Mouse (Mus musculus): ENCODE data around the gene 1700025G04Rik. TPM values are rescaled to one million over a fixed set of nuclear protein-coding genes. Genes with fewer than 3 reads are reported as not detected.

1700025G04Rik gene
- polyA plus RNA-seq, 1 experiment from 2014 or later, result 28.6 TPM

GRCm38 (mm10) chr1:151955866-151956265, 134.1 kb downstream of the 1700025G04Rik start:
- ATAC-seq (ENCODE audit: insufficient number of reproducible peaks, insufficient read depth, low FRiP score, low read depth), result no peak
- Histone ChIP-seq H3K27ac (ENCODE audit: low read length) (no peak overlapping the region), H3K4me2 (replicated peaks; ENCODE audit: low read depth, low read length) (no peak overlapping the region), H3K4me3 (ENCODE audit: low read depth, low read length) (no peak overlapping the region), H3K27me3 (ENCODE audit: control insufficient read depth, insufficient read depth, low read length) (no peaks in the 10 kb centered on the region), H3K9me3 (ENCODE audit: control insufficient read depth, low read depth, low read length) (peaks cover 4% of the 10 kb centered on the region; the same call in 1 of the 2 replicates), H3K9ac (replicated peaks; ENCODE audit: low read depth, low read length) (no peak overlapping the region), H3K4me1 (ENCODE audit: control insufficient read depth, insufficient read depth, low read length) (peaks cover 15% of the 10 kb centered on the region; the same call in 1 of the 2 replicates), H3K36me3 (ENCODE audit: control insufficient read depth, insufficient read depth, low read length) (no peaks in the 10 kb centered on the region)
- WGBS, result 43% methylated on average over 5 of the region's 5 CpGs

GRCm38 (mm10) chr1:151953563-151953962, 136.4 kb downstream of the 1700025G04Rik start:
- H3K4me1 ChIP-seq (ENCODE audit: control insufficient read depth, insufficient read depth, low read length), result peaks cover 15% of the 10 kb centered on the region; the same call in 1 of the 2 replicates
- no peaks in the 10 kb centered on the region for H3K36me3 ChIP-seq (ENCODE audit: control insufficient read depth, insufficient read depth, low read length)
- no peak overlapping the region for H3K4me2 ChIP-seq (replicated peaks; ENCODE audit: low read depth, low read length)
- 36% methylated on average over 6 of the region's 7 CpGs for WGBS
- H3K27me3 ChIP-seq (ENCODE audit: control insufficient read depth, insufficient read depth, low read length), result no peaks in the 10 kb centered on the region
- ATAC-seq (ENCODE audit: insufficient number of reproducible peaks, insufficient read depth, low FRiP score, low read depth), result peak; percentile 14; the same call in 1 of the 2 replicates
- no peak overlapping the region for H3K9ac ChIP-seq (replicated peaks; ENCODE audit: low read depth, low read length)
- H3K4me3 ChIP-seq (ENCODE audit: low read depth, low read length), result no peak overlapping the region
- no peak overlapping the region for H3K27ac ChIP-seq (ENCODE audit: low read length)
- no peaks in the 10 kb centered on the region for H3K9me3 ChIP-seq (ENCODE audit: control insufficient read depth, low read depth, low read length)

- Histone ChIP-seq H3K4me2 (replicated peaks; ENCODE audit: low read depth, low read length) (no peak overlapping the region), H3K27me3 (ENCODE audit: control insufficient read depth, insufficient read depth, low read length) (no peaks in the 10 kb centered on the region), H3K4me3 (ENCODE audit: low read depth, low read length) (no peak overlapping the region), H3K36me3 (ENCODE audit: control insufficient read depth, insufficient read depth, low read length) (no peaks in the 10 kb centered on the region), H3K27ac (ENCODE audit: low read length) (no peak overlapping the region), H3K4me1 (ENCODE audit: control insufficient read depth, insufficient read depth, low read length) (peaks cover 20% of the 10 kb centered on the region; the same call in 1 of the 2 replicates), H3K9me3 (ENCODE audit: control insufficient read depth, low read depth, low read length) (no peaks in the 10 kb centered on the region), H3K9ac (replicated peaks; ENCODE audit: low read depth, low read length) (no peak overlapping the region)
- 69% methylated on average over 3 of the region's 3 CpGs for WGBS
- ATAC-seq (ENCODE audit: insufficient number of reproducible peaks, insufficient read depth, low FRiP score, low read depth), result no peak
These were observed 141.9 kb downstream of the 1700025G04Rik start for GRCm38 (mm10) chr1:151948065-151948464.

GRCm38 (mm10) chr1:151947571-151947970, 142.4 kb downstream of the 1700025G04Rik start:
- no peak overlapping the region for H3K9ac ChIP-seq (replicated peaks; ENCODE audit: low read depth, low read length)
- H3K4me2 ChIP-seq (replicated peaks; ENCODE audit: low read depth, low read length), result no peak overlapping the region
- no peaks in the 10 kb centered on the region for H3K36me3 ChIP-seq (ENCODE audit: control insufficient read depth, insufficient read depth, low read length)
- H3K4me3 ChIP-seq (ENCODE audit: low read depth, low read length), result no peak overlapping the region
- WGBS, result 35% methylated on average over 4 of the region's 4 CpGs
- H3K27ac ChIP-seq (ENCODE audit: low read length), result no peak overlapping the region
- no peak for ATAC-seq (ENCODE audit: insufficient number of reproducible peaks, insufficient read depth, low FRiP score, low read depth)
- no peaks in the 10 kb centered on the region for H3K9me3 ChIP-seq (ENCODE audit: control insufficient read depth, low read depth, low read length)
- no peaks in the 10 kb centered on the region for H3K27me3 ChIP-seq (ENCODE audit: control insufficient read depth, insufficient read depth, low read length)
- H3K4me1 ChIP-seq (ENCODE audit: control insufficient read depth, insufficient read depth, low read length), result peaks cover 15% of the 10 kb centered on the region; the same call in 1 of the 2 replicates

- H3K9me3 ChIP-seq (ENCODE audit: control insufficient read depth, low read depth, low read length), result no peaks in the 10 kb centered on the region
- WGBS, result 52% methylated on average over 10 of the region's 10 CpGs
- peaks cover 13% of the 10 kb centered on the region; the same call in 1 of the 2 replicates for H3K4me1 ChIP-seq (ENCODE audit: control insufficient read depth, insufficient read depth, low read length)
- H3K36me3 ChIP-seq (ENCODE audit: control insufficient read depth, insufficient read depth, low read length), result no peaks in the 10 kb centered on the region
- no peak overlapping the region for H3K4me2 ChIP-seq (replicated peaks; ENCODE audit: low read depth, low read length)
- no peak overlapping the region for H3K4me3 ChIP-seq (ENCODE audit: low read depth, low read length)
- H3K27ac ChIP-seq (ENCODE audit: low read length), result no peak overlapping the region
- no peak overlapping the region for H3K9ac ChIP-seq (replicated peaks; ENCODE audit: low read depth, low read length)
- H3K27me3 ChIP-seq (ENCODE audit: control insufficient read depth, insufficient read depth, low read length), result no peaks in the 10 kb centered on the region
- ATAC-seq (ENCODE audit: insufficient number of reproducible peaks, insufficient read depth, low FRiP score, low read depth), result no peak
These were observed 145.3 kb downstream of the 1700025G04Rik start for GRCm38 (mm10) chr1:151944457-151945223.

GRCm38 (mm10) chr1:151943681-151944237, 146.2 kb downstream of the 1700025G04Rik start:
- WGBS, result 58% methylated on average over 8 of the region's 8 CpGs
- no peaks in the 10 kb centered on the region for H3K27me3 ChIP-seq (ENCODE audit: control insufficient read depth, insufficient read depth, low read length)
- no peak overlapping the region for H3K9ac ChIP-seq (replicated peaks; ENCODE audit: low read depth, low read length)
- H3K4me1 ChIP-seq (ENCODE audit: control insufficient read depth, insufficient read depth, low read length), result peaks cover 13% of the 10 kb centered on the region; the same call in 1 of the 2 replicates
- ATAC-seq (ENCODE audit: insufficient number of reproducible peaks, insufficient read depth, low FRiP score, low read depth), result no peak
- H3K4me3 ChIP-seq (ENCODE audit: low read depth, low read length), result no peak overlapping the region
- H3K4me2 ChIP-seq (replicated peaks; ENCODE audit: low read depth, low read length), result no peak overlapping the region
- H3K36me3 ChIP-seq (ENCODE audit: control insufficient read depth, insufficient read depth, low read length), result no peaks in the 10 kb centered on the region
- no peak overlapping the region for H3K27ac ChIP-seq (ENCODE audit: low read length)
- H3K9me3 ChIP-seq (ENCODE audit: control insufficient read depth, low read depth, low read length), result no peaks in the 10 kb centered on the region

- peaks cover 13% of the 10 kb centered on the region; the same call in 1 of the 2 replicates for H3K4me1 ChIP-seq (ENCODE audit: control insufficient read depth, insufficient read depth, low read length)
- no peaks in the 10 kb centered on the region for H3K27me3 ChIP-seq (ENCODE audit: control insufficient read depth, insufficient read depth, low read length)
- H3K9ac ChIP-seq (replicated peaks; ENCODE audit: low read depth, low read length), result no peak overlapping the region
- H3K4me3 ChIP-seq (ENCODE audit: low read depth, low read length), result no peak overlapping the region
- no peaks in the 10 kb centered on the region for H3K36me3 ChIP-seq (ENCODE audit: control insufficient read depth, insufficient read depth, low read length)
- no peak overlapping the region for H3K4me2 ChIP-seq (replicated peaks; ENCODE audit: low read depth, low read length)
- WGBS, result 47% methylated on average over 11 of the region's 11 CpGs
- no peak overlapping the region for H3K27ac ChIP-seq (ENCODE audit: low read length)
- no peaks in the 10 kb centered on the region for H3K9me3 ChIP-seq (ENCODE audit: control insufficient read depth, low read depth, low read length)
- ATAC-seq (ENCODE audit: insufficient number of reproducible peaks, insufficient read depth, low FRiP score, low read depth), result peak; percentile 31; the same call in 1 of the 2 replicates
These were observed 146.8 kb downstream of the 1700025G04Rik start for GRCm38 (mm10) chr1:151942972-151943654.

- H3K4me3 ChIP-seq (ENCODE audit: low read depth, low read length), result no peak overlapping the region
- ATAC-seq (ENCODE audit: insufficient number of reproducible peaks, insufficient read depth, low FRiP score, low read depth), result no peak
- H3K27ac ChIP-seq (ENCODE audit: low read length), result no peak overlapping the region
- no peak overlapping the region for H3K4me2 ChIP-seq (replicated peaks; ENCODE audit: low read depth, low read length)
- H3K9ac ChIP-seq (replicated peaks; ENCODE audit: low read depth, low read length), result no peak overlapping the region
- H3K27me3 ChIP-seq (ENCODE audit: control insufficient read depth, insufficient read depth, low read length), result no peaks in the 10 kb centered on the region
- no peaks in the 10 kb centered on the region for H3K36me3 ChIP-seq (ENCODE audit: control insufficient read depth, insufficient read depth, low read length)
- H3K9me3 ChIP-seq (ENCODE audit: control insufficient read depth, low read depth, low read length), result no peaks in the 10 kb centered on the region
- H3K4me1 ChIP-seq (ENCODE audit: control insufficient read depth, insufficient read depth, low read length), result 0 out of 2 replicates have a peak, but pooled peaks cover 7% of the 10 kb centered on the region
- 52% methylated on average over 8 of the region's 8 CpGs for WGBS
These were observed 149.9 kb downstream of the 1700025G04Rik start for GRCm38 (mm10) chr1:151939987-151940386.

Measured in stomach, embryonic 14.5 days (tissue).